Mouse (Mus musculus) T-helper 1 cell (primary cell): ENCODE measurements around the gene Tbc1d2.
"Not testable (repeated sequence)": the region's sequence is repeated elsewhere in the genome, so short reads cannot be mapped to it uniquely, and the experiment has no call there.

ENCODE experiments used
- in situ Hi-C: fragments of 300-600 bp; cut with MboI, MseI; formaldehyde crosslinking; loops from one replicate; pipeline ENCODE4 v1.15.1; 2025; ENCODE audit warnings: high pct_unique_total_duplicates

Tbc1d2 gene

DNA sequence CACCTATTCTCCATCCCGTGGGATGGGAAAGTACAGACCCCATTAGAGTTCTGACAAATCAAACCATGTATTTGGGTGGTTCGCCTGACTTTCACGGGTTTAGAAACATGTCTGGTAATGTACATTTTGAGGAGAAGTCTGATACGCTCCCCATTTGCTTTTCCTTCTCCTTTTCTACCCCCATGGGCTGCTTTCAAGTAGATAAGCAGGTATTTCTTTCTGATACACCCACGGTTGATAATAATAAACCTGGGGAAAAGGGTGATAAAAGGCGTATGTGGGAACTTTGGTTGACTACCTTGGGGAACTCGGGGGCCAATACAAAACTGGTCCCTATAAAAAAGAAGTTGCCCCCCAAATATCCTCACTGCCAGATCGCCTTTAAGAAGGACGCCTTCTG is 68.0 kb downstream of the Tbc1d2 start:
- in situ Hi-C loops, result not testable (repeated sequence)

- in situ Hi-C loops, result not testable (repeated sequence)
These were observed 68.4 kb downstream of the Tbc1d2 start for GRCm38 (mm10) chr4:46581577-46581976.

GRCm38 (mm10) chr4:46580799-46581243 is 69.2 kb downstream of the Tbc1d2 start:
- in situ Hi-C loops, result not testable (repeated sequence)

DNA sequence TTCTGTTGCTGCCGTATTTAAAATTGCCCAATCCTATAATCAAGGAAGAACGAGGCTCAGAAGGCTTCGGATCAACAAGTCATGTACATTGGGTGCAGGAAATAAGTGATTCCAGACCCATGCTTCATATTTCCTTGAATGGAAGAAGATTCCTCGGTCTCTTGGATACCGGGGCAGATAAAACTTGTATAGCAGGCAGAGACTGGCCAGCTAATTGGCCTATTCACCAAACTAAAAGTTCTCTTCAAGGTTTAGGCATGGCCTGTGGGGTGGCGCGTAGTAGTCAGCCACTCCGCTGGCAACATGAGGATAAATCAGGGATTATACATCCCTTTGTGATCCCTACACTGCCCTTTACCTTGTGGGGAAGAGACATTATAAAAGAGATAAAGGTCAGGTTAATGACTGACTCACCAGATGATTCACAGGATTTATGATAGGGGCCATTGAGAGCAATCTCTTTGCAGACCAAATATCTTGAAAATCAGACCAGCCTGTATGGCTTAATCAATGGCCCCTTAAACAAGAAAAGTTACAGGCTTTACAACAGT is 71.1 kb downstream of the Tbc1d2 start:
- in situ Hi-C loops, result not testable (repeated sequence)

- in situ Hi-C loops, result no loop called here
These were observed 71.8 kb downstream of the Tbc1d2 start for GRCm38 (mm10) chr4:46578228-46578627.

DNA sequence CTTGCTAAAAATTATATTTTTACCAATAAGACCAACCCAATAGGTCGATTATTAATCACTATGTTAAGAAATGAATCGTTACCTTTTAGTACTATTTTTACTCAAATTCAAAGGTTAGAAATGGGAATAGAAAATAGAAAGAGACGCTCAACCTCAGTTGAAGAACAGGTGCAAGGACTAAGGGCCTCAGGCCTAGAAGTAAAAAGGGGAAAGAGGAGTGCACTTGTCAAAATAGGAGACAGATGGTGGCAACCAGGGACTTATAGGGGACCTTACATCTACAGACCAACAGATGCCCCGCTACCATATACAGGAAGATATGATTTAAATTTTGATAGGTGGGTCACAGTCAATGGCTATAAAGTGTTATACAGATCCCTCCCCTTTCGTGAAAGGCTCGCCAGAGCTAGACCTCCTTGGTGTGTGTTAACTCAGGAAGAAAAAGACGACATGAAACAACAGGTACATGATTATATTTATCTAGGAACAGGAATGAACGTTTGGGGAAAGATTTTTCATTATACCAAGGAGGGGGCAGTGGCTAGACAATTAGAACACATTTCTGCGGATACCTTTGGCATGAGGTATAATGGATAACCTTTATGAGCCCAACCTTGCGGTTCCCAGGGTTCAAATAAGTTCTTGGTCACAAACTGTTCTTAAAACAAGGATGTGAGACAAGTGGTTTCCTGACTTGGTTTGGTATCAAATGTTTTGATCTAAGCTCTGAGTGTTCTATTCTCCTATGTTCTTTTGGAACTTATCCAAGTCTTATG is 74.3 kb downstream of the Tbc1d2 start:
- in situ Hi-C loops, result not testable (repeated sequence)

DNA sequence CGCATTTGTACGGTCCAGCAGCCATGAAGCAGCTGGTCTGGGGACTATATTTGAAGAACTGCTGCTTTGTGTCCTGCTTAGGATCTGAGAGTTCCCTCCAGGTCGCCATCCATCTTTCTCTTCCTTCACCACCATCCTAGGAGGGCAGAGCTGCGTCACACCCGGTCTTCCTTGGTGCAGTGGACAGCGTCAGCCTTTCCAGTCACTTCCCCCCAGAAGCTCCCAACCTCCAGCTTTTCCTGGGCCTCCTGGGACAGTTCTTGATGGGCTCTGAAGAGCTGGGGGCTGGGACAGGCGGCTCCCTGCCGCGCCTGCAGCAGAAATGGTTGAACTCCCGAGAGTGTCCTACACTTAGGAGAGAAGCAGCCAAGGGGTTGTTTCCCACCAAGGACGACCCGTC is 75.2 kb downstream of the Tbc1d2 start:
- in situ Hi-C loops, result no loop called here

- in situ Hi-C loops, result no loop called here
These were observed 75.8 kb downstream of the Tbc1d2 start for GRCm38 (mm10) chr4:46574024-46574753.

GRCm38 (mm10) chr4:46572616-46573015 is 77.4 kb downstream of the Tbc1d2 start:
- in situ Hi-C loops, result no loop called here

GRCm38 (mm10) chr4:46571744-46572143 is 78.3 kb downstream of the Tbc1d2 start:
- in situ Hi-C loops, result no loop called here

GRCm38 (mm10) chr4:46569671-46570070 is 80.3 kb downstream of the Tbc1d2 start:
- in situ Hi-C loops, result no loop called here

DNA sequence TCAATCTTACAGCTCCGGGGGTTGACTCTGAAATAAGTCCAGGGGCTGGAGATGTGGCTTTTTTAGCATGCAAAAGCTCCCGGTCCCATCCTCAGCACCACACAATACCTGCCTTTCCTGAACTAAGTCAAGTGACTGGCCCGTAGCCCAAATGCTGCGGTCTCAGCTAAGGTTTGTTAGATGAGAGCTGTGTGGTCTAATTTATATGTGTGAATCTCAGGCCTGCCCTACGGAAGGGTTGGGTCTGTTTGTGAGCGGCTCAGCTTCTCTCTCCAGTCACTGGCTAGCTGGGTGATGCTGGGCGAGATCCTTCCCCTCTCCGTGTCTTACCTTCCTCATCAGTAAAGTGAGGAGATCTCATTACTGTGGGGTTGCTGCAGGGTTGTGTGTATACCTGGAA is 81.8 kb downstream of the Tbc1d2 start:
- in situ Hi-C loops, result no loop called here

DNA sequence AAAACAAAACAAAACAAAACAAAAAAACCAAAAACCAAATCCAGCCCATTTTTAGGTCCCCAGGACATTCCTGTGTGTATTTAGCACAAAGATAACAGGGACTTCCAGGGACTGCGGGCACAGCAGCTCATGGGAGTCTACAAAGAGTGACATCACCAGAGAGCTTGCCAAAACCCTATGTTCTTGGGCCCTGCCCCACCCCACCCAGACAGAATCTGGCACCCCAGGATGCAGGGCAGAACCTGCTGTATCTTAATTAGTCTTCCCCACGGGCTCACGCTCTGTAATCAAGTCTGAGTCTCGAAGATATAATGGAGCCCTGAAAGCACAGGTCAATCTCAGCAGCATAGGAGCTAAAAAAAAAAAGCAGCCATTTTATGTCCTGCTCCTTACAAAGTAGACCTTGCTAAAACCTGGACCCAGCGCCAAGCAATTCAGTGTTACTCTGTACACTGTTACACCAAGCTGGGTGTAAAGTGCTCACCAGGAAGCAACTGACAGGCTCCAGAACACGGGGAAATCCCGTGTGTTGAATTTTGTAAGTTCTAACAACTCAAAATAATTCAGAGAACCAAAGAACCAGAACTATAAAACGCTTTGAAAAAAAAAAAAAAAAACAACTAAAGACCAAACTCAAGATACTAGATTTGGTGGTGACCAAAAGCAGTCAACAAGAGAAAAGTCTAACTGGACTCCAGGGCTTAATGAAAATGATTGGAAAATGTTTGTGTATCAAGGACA is 82.9 kb downstream of the Tbc1d2 start:
- in situ Hi-C loops, result no loop called here

GRCm38 (mm10) chr4:46565393-46565955 is 84.5 kb downstream of the Tbc1d2 start:
- in situ Hi-C loops, result no loop called here

- in situ Hi-C loops, result no loop called here
These were observed 85.8 kb downstream of the Tbc1d2 start for GRCm38 (mm10) chr4:46564247-46564646.

GRCm38 (mm10) chr4:46563847-46564246 is 86.2 kb downstream of the Tbc1d2 start:
- in situ Hi-C loops, result no loop called here

GRCm38 (mm10) chr4:46562841-46563240 is 87.2 kb downstream of the Tbc1d2 start:
- in situ Hi-C loops, result no loop called here

GRCm38 (mm10) chr4:46562037-46562436 is 88.0 kb downstream of the Tbc1d2 start:
- in situ Hi-C loops, result no loop called here

GRCm38 (mm10) chr4:46560069-46560705 is 89.8 kb downstream of the Tbc1d2 start:
- in situ Hi-C loops, result no loop called here

DNA sequence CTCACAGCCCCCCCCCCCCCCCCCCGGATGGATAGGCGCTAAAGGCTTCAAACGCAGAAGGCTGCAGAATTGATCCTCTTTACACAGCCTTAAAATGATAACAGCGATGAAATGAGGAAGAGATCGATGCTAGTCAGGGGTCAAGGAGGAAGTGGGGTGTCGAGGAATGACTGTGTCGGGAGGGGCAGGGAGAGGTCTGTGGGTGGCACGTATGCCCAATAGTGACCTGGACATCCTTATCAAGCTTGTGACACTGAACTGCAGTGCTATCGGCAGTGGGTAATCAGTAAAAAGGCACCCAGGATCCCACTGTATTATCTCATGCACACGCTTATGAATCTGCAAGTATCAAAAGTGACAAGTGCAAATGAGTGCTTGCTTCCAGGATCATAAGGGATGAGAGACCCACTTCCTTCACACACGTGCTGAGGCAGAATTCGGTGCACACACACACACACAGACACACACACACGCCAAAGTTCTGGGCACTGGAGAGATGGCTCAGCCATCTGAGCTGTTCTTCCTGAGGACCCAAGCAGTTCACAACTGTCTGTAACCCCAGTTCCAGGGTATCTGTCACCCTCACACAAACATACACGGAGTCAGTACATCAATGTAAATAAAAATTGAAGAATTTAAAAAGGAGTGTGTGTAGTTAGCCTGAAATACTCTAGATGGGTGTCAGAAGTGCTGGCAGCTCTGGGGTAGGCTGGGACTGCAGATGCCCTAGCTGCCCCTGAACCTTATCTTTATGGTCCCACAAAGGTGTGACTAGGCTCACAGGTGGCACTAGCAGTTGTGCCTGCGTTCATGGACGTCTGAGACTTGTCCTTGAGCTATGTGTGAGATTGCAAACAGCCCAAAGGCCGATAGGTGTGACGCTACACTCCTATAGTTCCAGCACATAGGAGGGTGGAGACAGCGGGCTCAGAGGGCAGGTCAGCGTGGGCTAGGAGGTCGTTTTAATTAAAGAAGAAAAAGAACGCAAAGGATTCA is 91.0 kb downstream of the Tbc1d2 start:
- in situ Hi-C loops, result no loop called here
